Mouse (Mus musculus) C2C12 (cell line): ENCODE data around the gene Gm5141. TPM values are rescaled to one million over a fixed set of nuclear protein-coding genes. Genes with fewer than 3 reads are reported as not detected.
A peak's percentile ranks its signal among the peaks of the same experiment; 100 is the strongest.
"Not testable (repeated sequence)": the region's sequence is repeated elsewhere in the genome, so short reads cannot be mapped to it uniquely, and the experiment has no call there.

Experiments
- H3K27me3 ChIP-seq: one replicate; pipeline ENCODE4 v1.6.1; 2011; ENCODE audit not compliant: control insufficient read depth, insufficient read depth, insufficient read length
- H3K36me3 ChIP-seq: one replicate; pipeline ENCODE4 v1.6.1; 2011; ENCODE audit not compliant: control insufficient read depth, insufficient read depth
- H3K4me3 ChIP-seq: one replicate; pipeline ENCODE4 v1.5.1; 2011; ENCODE audit warnings: mild to moderate bottlenecking, control low read depth; ENCODE audit not compliant: poor library complexity, insufficient read depth, severe bottlenecking
- H3K79me2 ChIP-seq: one replicate; pipeline ENCODE4 v1.6.1; 2011; ENCODE audit not compliant: control insufficient read depth, insufficient read depth
- H3K79me3 ChIP-seq: one replicate; pipeline ENCODE4 v1.6.1; 2011; ENCODE audit warnings: low read depth, control low read depth
- H3ac ChIP-seq: one replicate; pipeline ENCODE3; 2011; ENCODE audit warnings: low read depth; ENCODE audit not compliant: control insufficient read depth, insufficient read length
- CEBPB ChIP-seq: IDR thresholded peaks from one replicate; pipeline ENCODE4 v1.6.1; 2011; ENCODE audit warnings: low read depth, mild to moderate bottlenecking, control low read depth, moderate library complexity
- CTCF ChIP-seq: IDR thresholded peaks from one replicate; pipeline ENCODE4 v1.5.1; 2011; ENCODE audit not compliant: control insufficient read depth, insufficient read depth, insufficient read length
- FOSL1 ChIP-seq: IDR thresholded peaks from one replicate; pipeline ENCODE4 v1.8.0; 2011; ENCODE audit warnings: mild to moderate bottlenecking, low read length; ENCODE audit not compliant: poor library complexity, insufficient read depth, severe bottlenecking
- MAX ChIP-seq: IDR thresholded peaks from one replicate; pipeline ENCODE4 v1.6.1; 2011; ENCODE audit warnings: mild to moderate bottlenecking, control low read depth
- MYOD1 ChIP-seq: IDR thresholded peaks from one replicate; pipeline ENCODE4 v1.6.1; 2011; ENCODE audit warnings: low read depth; ENCODE audit not compliant: control insufficient read depth, insufficient read length
- MYOG ChIP-seq: IDR thresholded peaks from one replicate; pipeline ENCODE4 v1.6.1; 2011; ENCODE audit not compliant: control insufficient read depth, insufficient read length; ENCODE audit errors: extremely low read depth
- USF1 ChIP-seq: IDR thresholded peaks from one replicate; pipeline ENCODE4 v1.6.1; 2011; ENCODE audit warnings: low read depth, mild to moderate bottlenecking, control low read depth, moderate library complexity
- long read RNA-seq, 2 experiments: library from polyadenylated mRNA; unstranded; transcript quantifications; one replicate each; pipeline ENCODE4 v2.0.0; 2019 to 2020
- polyA plus RNA-seq: library from polyadenylated mRNA; unstranded; fragments of >200 nt; fragmentation: generic; extraction: Trizol; gene quantifications from one replicate; pipeline ENCODE4 v1.2.1, GENCODE M21; 2012; ENCODE audit warnings: missing spikeins

The Gm5141 gene
- polyA plus RNA-seq = 0.32 TPM
- long read RNA-seq, experiment 1, partial matches to known transcripts = 0 of 1 reads
- long read RNA-seq, experiment 1, other reads (novel, unspliced or antisense) = 0 of 1 reads
- long read RNA-seq, experiment 2, transcript Gm5141-202 (4 exons, 3,279 nt) = major isoform, 11 of 11 reads
- long read RNA-seq, experiment 2, partial matches to known transcripts = 0 of 11 reads
- long read RNA-seq, experiment 2, other reads (novel, unspliced or antisense) = 0 of 11 reads

DNA sequence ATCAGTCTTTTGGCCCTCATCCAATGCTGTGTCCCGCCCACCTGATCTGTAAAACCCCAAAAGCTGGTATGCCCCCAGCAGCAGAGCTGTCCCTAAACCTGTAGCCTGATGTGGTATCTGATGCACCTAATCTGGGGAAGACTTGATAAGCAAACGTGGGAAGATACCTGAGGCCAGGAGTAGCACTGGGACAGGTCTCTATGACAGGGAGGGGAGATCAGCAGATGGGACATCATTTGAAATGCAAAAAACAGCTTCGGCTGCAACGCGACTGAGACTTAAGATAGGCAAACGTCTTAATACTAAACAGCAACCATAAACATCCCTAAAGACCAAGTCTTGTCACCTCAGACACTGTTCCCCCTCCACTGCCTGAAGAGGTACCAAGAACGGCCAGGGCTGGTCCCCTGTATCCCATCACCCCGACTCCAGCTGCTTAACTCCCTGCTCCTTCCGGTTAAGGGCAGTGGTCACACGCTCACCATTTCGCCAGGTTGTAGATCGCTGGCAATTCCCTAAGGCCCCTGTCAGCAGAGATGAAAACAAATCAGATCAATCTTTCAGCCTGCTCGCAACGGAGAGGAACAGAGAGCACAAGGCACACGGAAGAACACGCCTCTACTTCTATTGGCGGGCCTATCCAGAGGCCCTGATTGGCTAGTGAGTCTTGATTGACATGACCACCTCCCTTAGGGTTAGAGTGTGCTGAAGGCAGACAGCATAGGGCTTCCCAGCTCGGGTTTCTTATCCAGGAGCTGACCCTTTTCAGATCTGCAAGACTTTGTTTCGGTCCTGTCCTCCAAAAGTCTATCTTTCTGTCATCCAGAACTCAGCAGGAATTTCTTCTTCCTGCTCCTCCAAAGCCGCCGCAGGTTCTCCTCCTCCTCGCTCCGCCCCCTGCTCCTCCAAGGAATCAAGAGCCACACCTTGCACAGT is at the start of gene Gm5141:
TSS of gene Gm5141 (minus strand) at position 610 of the 936 bp plus-strand sequence.
- not testable (repeated sequence) for H3K36me3 ChIP-seq

GRCm38 (mm10) chr13:62833341-62833740 is 47.7 kb upstream of the Gm5141 start:
- Histone ChIP-seq H3K27me3 (no peaks in the 10 kb centered on the region), H3ac (no peak overlapping the region), H3K36me3 (no peaks in the 10 kb centered on the region), H3K79me2 (no peaks in the 10 kb centered on the region), H3K4me3 (no peak overlapping the region), H3K79me3 (no peaks in the 10 kb centered on the region)
- TF ChIP-seq USF1 (no peak), CEBPB (no peak), FOSL1 (no peak), MYOD1 (no peak), MYOG (no peak), MAX (no peak), CTCF (no peak)

More for the DNA sequence above, at the start of gene Gm5141:
- not testable (repeated sequence) for H3K79me2 ChIP-seq, H3K27me3 ChIP-seq, H3ac ChIP-seq, H3K79me3 ChIP-seq
- peak within 1 kb of the TSS; percentile 16 for H3K4me3 ChIP-seq

DNA sequence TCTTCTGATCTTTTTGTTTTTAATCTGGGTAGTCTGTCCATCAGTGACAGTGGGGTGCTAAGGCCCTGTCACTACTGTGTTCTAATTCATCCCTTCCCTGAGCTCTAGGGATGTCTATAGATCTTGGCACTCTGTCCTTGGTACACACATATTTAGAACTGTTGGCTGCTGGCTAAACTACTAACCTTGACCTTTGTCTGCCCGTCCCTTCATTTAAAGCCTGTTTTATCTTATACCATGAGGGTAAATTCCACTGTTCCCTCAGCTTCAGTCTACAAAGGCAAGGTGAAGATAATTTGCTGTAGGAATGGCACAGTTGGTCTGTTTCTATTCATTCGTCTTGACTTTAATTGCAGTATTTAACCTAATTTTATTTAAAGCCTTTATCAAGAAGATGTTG is 46.6 kb upstream of the Gm5141 start:
- H3K27me3 ChIP-seq = no peaks in the 10 kb centered on the region
- H3K79me3 ChIP-seq = no peaks in the 10 kb centered on the region
- TF ChIP-seq CTCF = no peak
- TF ChIP-seq CEBPB = no peak
- TF ChIP-seq MYOG = no peak
- no peak for TF ChIP-seq USF1
- no peak for TF ChIP-seq MAX
- no peak for TF ChIP-seq FOSL1
- TF ChIP-seq MYOD1 = no peak
- H3K4me3 ChIP-seq = no peak overlapping the region
- H3K36me3 ChIP-seq = no peaks in the 10 kb centered on the region
- H3K79me2 ChIP-seq = no peaks in the 10 kb centered on the region
- H3ac ChIP-seq = no peak overlapping the region

- H3K36me3 ChIP-seq, H3K79me2 ChIP-seq, H3K79me3 ChIP-seq, H3K27me3 ChIP-seq, H3ac ChIP-seq, H3K4me3 ChIP-seq: not testable (repeated sequence)
Observed at GRCm38 (mm10) chr13:62815705-62816104, 30.1 kb upstream of the Gm5141 start.

- Histone ChIP-seq H3K79me2 (no peaks in the 10 kb centered on the region), H3K4me3 (no peak overlapping the region), H3K27me3 (no peaks in the 10 kb centered on the region), H3ac (no peak overlapping the region), H3K79me3 (no peaks in the 10 kb centered on the region), H3K36me3 (no peaks in the 10 kb centered on the region)
- TF ChIP-seq MAX (no peak), MYOG (no peak), USF1 (no peak), FOSL1 (no peak), CEBPB (no peak), MYOD1 (no peak), CTCF (no peak)
Observed at GRCm38 (mm10) chr13:62812713-62813112, 27.1 kb upstream of the Gm5141 start.

DNA sequence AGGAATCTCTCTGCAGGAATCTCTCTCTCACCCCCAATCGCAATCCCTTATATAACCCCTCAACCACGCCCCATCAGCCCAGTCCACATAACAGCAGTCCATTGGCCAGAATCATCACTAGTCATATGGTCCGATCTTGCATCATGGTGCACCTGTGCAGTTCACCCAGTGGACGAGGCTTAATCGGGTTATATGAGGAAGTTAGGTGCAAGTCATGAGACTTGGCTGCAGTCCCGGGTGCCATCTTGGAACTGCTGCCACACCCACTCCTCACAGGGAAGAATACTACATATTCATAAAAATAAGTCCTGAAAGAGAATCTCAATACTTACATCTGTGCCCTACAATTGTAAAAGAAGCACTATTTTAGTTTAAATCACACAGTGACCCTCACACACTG is 22.4 kb upstream of the Gm5141 start:
- not testable (repeated sequence) for H3ac ChIP-seq, H3K4me3 ChIP-seq, H3K36me3 ChIP-seq, H3K27me3 ChIP-seq, H3K79me3 ChIP-seq, H3K79me2 ChIP-seq

GRCm38 (mm10) chr13:62786135-62786493 is 506 bp upstream of the Gm5141 start:
- H3K79me2 ChIP-seq, H3K79me3 ChIP-seq, H3ac ChIP-seq, H3K36me3 ChIP-seq, H3K27me3 ChIP-seq: not testable (repeated sequence)
- peak overlapping the region; percentile 16 for H3K4me3 ChIP-seq

DNA sequence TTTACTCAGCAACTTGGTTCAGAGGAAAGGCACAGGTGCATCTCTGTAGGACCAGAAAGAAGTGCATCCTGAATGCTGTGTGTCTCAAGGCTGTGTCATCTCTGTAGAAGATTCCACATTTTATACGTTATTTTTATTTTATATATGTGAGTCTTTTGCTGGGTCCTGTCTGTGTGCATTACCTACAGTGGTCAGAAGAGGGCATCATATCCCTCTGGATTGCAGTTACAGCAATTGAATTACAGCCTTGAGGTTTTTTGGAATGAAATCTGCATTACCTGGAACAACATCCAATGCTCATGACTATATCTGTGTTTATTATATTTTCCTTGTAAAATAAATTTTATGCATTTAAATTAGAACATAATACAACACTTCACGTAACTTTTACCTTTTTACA is 21.8 kb downstream of the Gm5141 start:
- H3K79me2 ChIP-seq, H3K27me3 ChIP-seq, H3K4me3 ChIP-seq, H3K36me3 ChIP-seq, H3ac ChIP-seq, H3K79me3 ChIP-seq: not testable (repeated sequence)

GRCm38 (mm10) chr13:62760432-62761415 is 24.9 kb downstream of the Gm5141 start, which contains the start of gene Platr25:
Platr25 (minus strand) TSS chr13:62760709.
- not testable (repeated sequence) for H3ac ChIP-seq, H3K79me2 ChIP-seq, H3K79me3 ChIP-seq, H3K27me3 ChIP-seq, H3K36me3 ChIP-seq
- peak within 1 kb of the TSS; percentile 23 for H3K4me3 ChIP-seq
